Mouse (Mus musculus) kidney, adult 2 months (tissue): Measurements from ENCODE around the gene Iqschfp. TPM values are rescaled to one million over a fixed set of nuclear protein-coding genes. Genes with fewer than 3 reads are reported as not detected.

Experiments used
- DNase-seq: peaks from one replicate; pipeline ENCODE4 v3.0.0; 2021
- H3K27ac ChIP-seq: fragments of 200-500 bp; 2 replicates; pipeline ENCODE4 v1.5.1; 2012; ENCODE audit warnings: low read depth, low read length, control low read depth, inconsistent platforms; ENCODE audit not compliant: insufficient read depth
- H3K27me3 ChIP-seq: fragments of 200-500 bp; replicated peaks from 2 replicates; pipeline ENCODE4 v1.6.1; 2012; ENCODE audit warnings: mild to moderate bottlenecking, moderate library complexity, low read length, inconsistent platforms; ENCODE audit not compliant: control insufficient read depth, insufficient read depth
- H3K36me3 ChIP-seq: fragments of 200-500 bp; 2 replicates; pipeline ENCODE4 v1.6.1; 2012; ENCODE audit warnings: mild to moderate bottlenecking, moderate library complexity, low read length, inconsistent platforms; ENCODE audit not compliant: control insufficient read depth, insufficient read depth
- H3K4me1 ChIP-seq: fragments of 200-500 bp; 2 replicates; pipeline ENCODE4 v1.6.1; 2011; ENCODE audit warnings: low read length; ENCODE audit not compliant: control insufficient read depth, insufficient read depth
- H3K4me3 ChIP-seq: fragments of 200-500 bp; 2 replicates; pipeline ENCODE4 v1.5.1; 2011; ENCODE audit warnings: mild to moderate bottlenecking, low read depth, low read length, control low read depth; ENCODE audit not compliant: insufficient read depth
- CTCF ChIP-seq: fragments of 200-500 bp; conservative IDR thresholded peaks from 2 replicates; pipeline ENCODE4 v1.5.1; 2011; ENCODE audit warnings: low read depth, mild to moderate bottlenecking, control low read depth, low read length, moderate library complexity, mixed read lengths; ENCODE audit not compliant: insufficient read depth, insufficient read length
- POLR2A ChIP-seq: fragments of 200-500 bp; IDR thresholded peaks from one replicate; pipeline ENCODE4 v1.6.1; 2011; ENCODE audit warnings: low read depth, low read length, control low read depth
- WGBS: fragments of 180-500 bp; shearing (Covaris S2); methylation state at CpG from one replicate; pipeline ENCODE4 v1.1.7; 2018; 5-methylcytosine and 5-hydroxymethylcytosine counted together
- polyA plus RNA-seq: library from polyadenylated mRNA; depleted of rRNA; stranded (reverse); fragments of >200 nt; gene quantifications from 2 replicates; pipeline ENCODE4 v1.2.3, GENCODE M21; 2012

Gene Iqschfp
- polyA plus RNA-seq, 1 experiment = not detected

DNA sequence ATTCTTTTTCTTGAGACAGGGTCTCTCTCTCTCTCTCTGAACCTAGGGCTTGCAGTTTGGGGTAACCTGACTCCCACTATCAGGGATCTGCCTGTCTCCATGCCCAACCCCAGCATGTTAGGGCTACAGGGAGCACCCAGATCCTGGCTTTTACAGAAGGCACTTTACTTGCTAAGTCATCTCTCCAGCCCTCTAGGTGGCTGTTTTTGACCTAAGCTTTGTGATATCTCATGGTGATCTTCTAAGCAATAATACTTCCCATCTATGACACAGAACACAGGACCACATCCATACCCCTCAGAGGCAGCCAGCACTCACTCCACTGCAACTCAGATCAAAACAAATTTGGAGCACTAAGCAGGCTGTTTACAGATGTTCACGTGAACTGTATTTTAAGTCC lies 600.0 kb downstream of the Iqschfp start:
- H3K4me1 ChIP-seq = peaks cover 11% of the 10 kb centered on the region
- H3K36me3 ChIP-seq = no peaks in the 10 kb centered on the region
- no peaks in the 10 kb centered on the region for H3K27me3 ChIP-seq
- TF ChIP-seq POLR2A (no peak), CTCF (no peak)
- H3K4me3 ChIP-seq = no peak overlapping the region
- DNase-seq = no peak
- H3K27ac ChIP-seq = peak overlapping the region; percentile 98
- WGBS = 46% methylated on average over 1 of the region's 1 CpGs

DNA sequence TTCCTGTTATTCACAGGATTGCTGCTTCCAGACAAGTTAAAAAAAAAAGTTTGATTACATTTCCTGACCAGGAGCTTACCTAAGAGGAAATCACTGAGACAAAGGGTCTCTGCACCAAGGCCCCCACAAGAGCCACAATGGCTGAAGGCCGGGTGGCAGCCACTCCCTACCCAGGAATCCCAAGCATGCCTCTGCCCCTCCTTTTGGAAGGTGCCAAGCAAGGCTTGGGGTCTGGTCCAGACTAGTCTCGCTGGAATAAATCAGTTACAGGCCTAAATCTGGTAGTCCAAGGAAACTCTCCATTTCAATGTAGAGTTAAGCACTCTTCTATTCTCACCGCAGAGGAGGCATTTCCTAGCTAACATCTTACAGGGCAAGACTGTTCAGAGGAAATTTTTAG lies 600.5 kb downstream of the Iqschfp start:
- DNase-seq = peak; percentile 75

DNA sequence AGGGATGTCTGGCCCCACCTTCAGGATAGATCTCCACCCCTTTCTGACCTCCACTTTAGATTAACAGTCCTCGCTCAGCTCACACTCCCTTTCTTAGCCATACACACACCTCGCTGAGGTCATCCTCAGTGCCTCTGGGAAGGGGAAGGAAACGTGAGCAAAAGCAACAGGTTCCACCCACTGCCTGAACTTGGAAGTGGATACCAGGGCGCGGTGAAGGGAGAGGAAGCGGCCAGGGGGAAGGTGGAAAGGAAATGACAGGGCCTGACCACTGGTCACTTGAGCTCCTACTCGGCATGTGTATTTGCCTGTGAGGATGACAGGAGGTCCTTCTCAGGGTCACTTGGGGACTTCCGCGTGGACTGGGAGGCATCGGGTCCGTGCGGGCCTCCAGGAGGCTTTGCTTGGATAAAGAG lies 601.1 kb downstream of the Iqschfp start:
- DNase-seq = peak; percentile 90
- 3% methylated on average over 12 of the region's 12 CpGs for WGBS

More for the DNA sequence above, 600.5 kb downstream of the Iqschfp start:
- H3K27ac ChIP-seq = peak overlapping the region; percentile 98
- H3K4me1 ChIP-seq = peaks cover 11% of the 10 kb centered on the region
- H3K36me3 ChIP-seq = no peaks in the 10 kb centered on the region
- WGBS = 27% methylated on average over 3 of the region's 3 CpGs
- no peaks in the 10 kb centered on the region for H3K27me3 ChIP-seq
- no peak for TF ChIP-seq CTCF
- no peak for TF ChIP-seq POLR2A
- H3K4me3 ChIP-seq = no peak overlapping the region

DNA sequence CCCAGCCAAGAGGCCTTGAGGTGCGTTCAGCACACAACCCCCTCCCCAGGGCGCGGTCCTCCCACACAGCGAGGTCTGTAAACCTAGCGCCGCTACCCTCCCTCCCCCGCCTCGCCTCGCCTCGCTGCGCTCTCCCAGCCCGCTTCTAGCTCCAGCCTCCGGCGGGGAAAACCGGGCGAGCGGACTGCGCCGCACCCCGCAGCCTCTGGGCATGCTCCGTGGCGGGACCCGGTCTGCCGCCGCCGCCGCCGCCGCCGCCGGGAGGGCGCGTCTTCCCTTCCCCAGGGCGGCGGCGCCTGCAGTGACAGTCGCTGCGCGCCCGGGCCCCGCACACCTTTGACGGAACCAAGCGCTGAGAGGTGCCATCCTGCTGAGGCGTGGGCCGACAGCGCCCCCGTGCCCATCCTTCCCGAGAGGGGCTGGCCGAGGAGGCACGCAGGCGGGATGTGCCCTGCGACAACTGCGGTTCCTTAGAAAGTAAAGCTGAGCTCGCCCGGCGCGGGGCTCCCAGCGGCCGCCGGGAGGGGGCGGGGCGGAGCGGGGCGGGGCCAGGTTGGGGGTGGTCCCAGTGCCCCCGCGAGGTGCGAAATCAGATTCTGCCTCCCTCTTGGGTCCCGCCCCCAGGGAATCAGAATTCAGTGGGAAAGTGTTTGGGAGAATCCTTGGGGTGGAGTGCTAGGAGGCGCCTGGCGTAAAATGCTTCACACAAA lies 601.7 kb downstream of the Iqschfp start:
- peak overlapping the region; percentile 98 for H3K27ac ChIP-seq
- 1% methylated on average over 70 of the region's 70 CpGs for WGBS
- H3K4me1 ChIP-seq = peaks cover 11% of the 10 kb centered on the region
- no peaks in the 10 kb centered on the region for H3K27me3 ChIP-seq
- TF ChIP-seq POLR2A (peak; percentile 50), CTCF (no peak)
- peak; percentile 93 for DNase-seq
- H3K4me3 ChIP-seq = peak overlapping the region; percentile 98
- no peaks in the 10 kb centered on the region for H3K36me3 ChIP-seq

More for the DNA sequence above, 601.1 kb downstream of the Iqschfp start:
- H3K4me1 ChIP-seq = peaks cover 11% of the 10 kb centered on the region
- no peaks in the 10 kb centered on the region for H3K27me3 ChIP-seq
- H3K4me3 ChIP-seq = peak overlapping the region; percentile 98
- H3K27ac ChIP-seq = peak overlapping the region; percentile 98
- H3K36me3 ChIP-seq = no peaks in the 10 kb centered on the region
- no peak for TF ChIP-seq CTCF

DNA sequence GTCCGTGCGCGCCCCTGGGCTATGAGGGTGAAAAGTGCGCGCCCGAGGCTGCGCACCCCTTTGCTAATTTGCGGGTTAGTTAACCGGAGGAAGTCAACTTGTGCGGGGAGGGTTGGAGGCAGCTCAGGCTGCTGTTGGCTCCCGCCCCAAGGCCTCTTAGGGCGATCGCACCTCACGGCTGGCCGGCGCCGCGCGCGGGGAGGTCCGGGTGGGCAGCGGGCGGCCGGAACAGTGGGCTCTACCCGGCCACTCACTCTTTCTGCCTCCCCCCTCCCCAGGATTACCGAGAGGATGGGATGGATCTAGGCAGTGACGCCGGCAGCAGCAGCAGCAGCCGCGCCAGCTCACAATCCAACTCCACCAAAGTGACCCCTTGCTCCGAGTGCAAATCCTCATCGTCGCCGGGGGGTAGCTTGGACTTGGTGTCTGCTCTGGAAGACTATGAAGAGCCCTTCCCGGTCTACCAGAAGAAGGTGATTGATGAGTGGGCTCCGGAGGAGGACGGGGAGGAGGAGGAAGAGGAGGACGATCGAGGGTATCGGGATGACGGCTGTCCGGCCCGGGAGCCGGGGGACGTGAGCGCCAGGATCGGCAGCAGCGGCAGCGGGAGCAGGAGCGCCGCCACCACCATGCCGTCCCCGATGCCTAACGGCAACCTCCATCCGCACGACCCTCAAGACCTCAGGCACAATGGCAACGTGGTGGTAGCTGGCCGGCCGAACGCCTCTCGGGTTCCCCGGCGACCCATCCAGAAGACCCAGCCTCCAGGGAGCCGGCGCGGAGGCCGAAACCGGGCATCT lies 602.5 kb downstream of the Iqschfp start:
- no peak for DNase-seq
- Histone ChIP-seq H3K27me3 (no peaks in the 10 kb centered on the region), H3K27ac (peak overlapping the region; percentile 63), H3K36me3 (no peaks in the 10 kb centered on the region), H3K4me3 (peak overlapping the region; percentile 98), H3K4me1 (peaks cover 11% of the 10 kb centered on the region)
- under 1% methylated on average over 68 of the region's 68 CpGs for WGBS
- TF ChIP-seq POLR2A = peak; percentile 13
- TF ChIP-seq CTCF = no peak

DNA sequence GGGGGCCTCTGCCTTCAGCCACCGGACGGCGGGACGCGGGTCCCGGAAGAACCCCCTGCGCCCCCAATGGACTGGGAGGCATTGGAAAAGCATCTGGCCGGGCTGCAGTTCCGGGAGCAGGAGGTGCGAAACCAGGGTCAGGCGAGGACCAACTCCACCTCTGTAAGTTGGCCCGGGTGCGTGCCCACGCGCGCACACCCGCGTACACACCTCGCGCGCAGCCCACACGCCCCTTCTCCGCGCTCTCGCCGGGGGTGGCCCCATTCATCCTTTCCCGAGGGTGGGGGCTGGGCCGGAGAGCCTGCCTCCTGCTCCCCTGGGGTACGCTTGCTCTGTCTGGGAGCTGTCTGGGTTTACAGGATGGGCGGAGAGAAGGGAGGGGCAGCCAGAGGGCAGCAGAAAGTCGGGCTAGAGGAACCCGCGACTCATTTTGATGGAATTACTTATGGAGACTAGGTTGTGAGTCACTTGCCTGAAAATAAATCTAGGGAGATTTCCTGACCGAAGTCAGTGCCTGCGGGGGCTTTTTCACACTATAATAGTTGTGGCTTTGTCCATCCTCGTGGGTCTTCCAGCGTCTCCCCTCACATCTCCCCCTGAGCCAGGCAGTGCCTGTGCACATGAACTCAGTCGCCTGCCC lies 603.2 kb downstream of the Iqschfp start:
- H3K4me3 ChIP-seq = peak overlapping the region; percentile 98
- 1% methylated on average over 38 of the region's 38 CpGs for WGBS
- H3K27ac ChIP-seq = peak overlapping the region; percentile 63
- H3K27me3 ChIP-seq = no peaks in the 10 kb centered on the region
- H3K4me1 ChIP-seq = peaks cover 11% of the 10 kb centered on the region
- peak; percentile 77 for DNase-seq
- H3K36me3 ChIP-seq = no peaks in the 10 kb centered on the region
- TF ChIP-seq POLR2A = no peak
- TF ChIP-seq CTCF = no peak

DNA sequence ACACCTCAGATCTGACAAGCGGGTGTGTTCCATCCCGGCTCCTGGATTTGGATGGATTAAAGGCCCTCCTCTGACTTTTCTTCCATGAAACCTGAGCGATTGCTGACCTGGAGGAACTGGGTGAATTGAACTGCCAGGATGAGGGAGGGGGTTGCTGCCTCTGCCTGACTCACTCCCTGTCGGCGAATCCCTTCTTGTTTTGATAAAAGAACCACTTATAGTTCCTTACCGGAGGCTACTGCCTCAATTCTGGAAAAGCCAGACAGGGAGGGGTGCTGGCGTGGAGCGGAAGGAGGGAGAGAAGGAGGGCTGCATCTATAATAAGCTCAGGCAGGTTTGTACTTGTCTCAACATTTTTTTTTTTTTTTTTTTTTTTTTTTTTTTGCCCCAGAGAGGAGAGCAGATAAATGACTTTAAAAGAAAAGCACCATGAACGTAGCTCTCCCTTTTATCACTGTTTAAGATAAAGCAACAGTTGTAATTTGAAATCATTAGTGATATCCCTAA lies 603.8 kb downstream of the Iqschfp start:
- Histone ChIP-seq H3K27me3 (no peaks in the 10 kb centered on the region), H3K27ac (peak overlapping the region; percentile 63), H3K4me3 (peak overlapping the region; percentile 98), H3K36me3 (no peaks in the 10 kb centered on the region), H3K4me1 (peaks cover 11% of the 10 kb centered on the region)
- DNase-seq = peak; percentile 45
- no peak for TF ChIP-seq POLR2A
- TF ChIP-seq CTCF = no peak
- WGBS = 10% methylated on average over 9 of the region's 9 CpGs
